Mouse (Mus musculus): ENCODE measurements at regions not wholly inside any gene's neighbourhood (a gene's known extent, or its start where the extent isn't known, plus 50 kb on each side); places are given as distances from the start of the nearest gene placed in this dataset.

GRCm38 (mm10) chr15:36898857-36899523 lies 108.6 kb downstream of the Zfp706 start:
- H3K27me3 ChIP-seq (ENCODE audit: control insufficient read depth, insufficient read depth, low read length), result no peaks in the 10 kb centered on the region
- H3K9ac ChIP-seq (ENCODE audit: low read length), result 0 out of 2 replicates have a peak overlapping the region, but pooled peaks have one; percentile 25
- H3K4me3 ChIP-seq (replicated peaks; ENCODE audit: low read length), result no peak overlapping the region
- H3K36me3 ChIP-seq (ENCODE audit: control insufficient read depth, insufficient read depth, low read length), result no peaks in the 10 kb centered on the region
- no peak overlapping the region for H3K4me2 ChIP-seq (ENCODE audit: low read depth, low read length)
- peaks cover 21% of the 10 kb centered on the region for H3K4me1 ChIP-seq (ENCODE audit: control insufficient read depth, insufficient read depth, low read length)
- peak; percentile 79; the same call in 1 of the 2 replicates for ATAC-seq (ENCODE audit: insufficient read depth, low FRiP score)
- peak overlapping the region; percentile 70 for H3K27ac ChIP-seq (ENCODE audit: low read length)
- no peaks in the 10 kb centered on the region for H3K9me3 ChIP-seq (replicated peaks; ENCODE audit: control insufficient read depth, low read length)
- WGBS, result 56% methylated on average over 11 of the region's 11 CpGs

GRCm38 (mm10) chr15:36898326-36898725 lies 109.2 kb downstream of the Zfp706 start:
- no peaks in the 10 kb centered on the region for H3K27me3 ChIP-seq (ENCODE audit: control insufficient read depth, insufficient read depth, low read length)
- no peaks in the 10 kb centered on the region for H3K36me3 ChIP-seq (ENCODE audit: control insufficient read depth, insufficient read depth, low read length)
- H3K4me1 ChIP-seq (ENCODE audit: control insufficient read depth, insufficient read depth, low read length), result peaks cover 21% of the 10 kb centered on the region
- ATAC-seq (ENCODE audit: insufficient read depth, low FRiP score), result no peak
- no peak overlapping the region for H3K4me3 ChIP-seq (replicated peaks; ENCODE audit: low read length)
- no peaks in the 10 kb centered on the region for H3K9me3 ChIP-seq (replicated peaks; ENCODE audit: control insufficient read depth, low read length)
- 83% methylated on average over 6 of the region's 6 CpGs for WGBS
- no peak overlapping the region; the same call in 1 of the 2 replicates for H3K27ac ChIP-seq (ENCODE audit: low read length)
- H3K4me2 ChIP-seq (ENCODE audit: low read depth, low read length), result no peak overlapping the region
- H3K9ac ChIP-seq (ENCODE audit: low read length), result no peak overlapping the region

GRCm38 (mm10) chr15:36896265-36896664 lies 111.3 kb downstream of the Zfp706 start:
- H3K4me2 ChIP-seq (ENCODE audit: low read depth, low read length), result no peak overlapping the region
- H3K27me3 ChIP-seq (ENCODE audit: control insufficient read depth, insufficient read depth, low read length), result no peaks in the 10 kb centered on the region
- H3K27ac ChIP-seq (ENCODE audit: low read length), result no peak overlapping the region
- no peak overlapping the region for H3K9ac ChIP-seq (ENCODE audit: low read length)
- no peaks in the 10 kb centered on the region for H3K36me3 ChIP-seq (ENCODE audit: control insufficient read depth, insufficient read depth, low read length)
- ATAC-seq (ENCODE audit: insufficient read depth, low FRiP score), result no peak
- peaks cover 20% of the 10 kb centered on the region for H3K4me1 ChIP-seq (ENCODE audit: control insufficient read depth, insufficient read depth, low read length)
- no peak overlapping the region for H3K4me3 ChIP-seq (replicated peaks; ENCODE audit: low read length)
- no peaks in the 10 kb centered on the region for H3K9me3 ChIP-seq (replicated peaks; ENCODE audit: control insufficient read depth, low read length)
- 63% methylated on average over 4 of the region's 4 CpGs for WGBS

GRCm38 (mm10) chr15:36895031-36895430 lies 112.5 kb downstream of the Zfp706 start:
- H3K27ac ChIP-seq (ENCODE audit: low read length), result no peak overlapping the region
- H3K36me3 ChIP-seq (ENCODE audit: control insufficient read depth, insufficient read depth, low read length), result no peaks in the 10 kb centered on the region
- no peak overlapping the region for H3K9ac ChIP-seq (ENCODE audit: low read length)
- no peaks in the 10 kb centered on the region for H3K27me3 ChIP-seq (ENCODE audit: control insufficient read depth, insufficient read depth, low read length)
- H3K9me3 ChIP-seq (replicated peaks; ENCODE audit: control insufficient read depth, low read length), result no peaks in the 10 kb centered on the region
- H3K4me3 ChIP-seq (replicated peaks; ENCODE audit: low read length), result no peak overlapping the region
- peaks cover 8% of the 10 kb centered on the region; the same call in 1 of the 2 replicates for H3K4me1 ChIP-seq (ENCODE audit: control insufficient read depth, insufficient read depth, low read length)
- 87% methylated on average over 4 of the region's 4 CpGs for WGBS
- ATAC-seq (ENCODE audit: insufficient read depth, low FRiP score), result no peak
- H3K4me2 ChIP-seq (ENCODE audit: low read depth, low read length), result no peak overlapping the region

GRCm38 (mm10) chr15:36893407-36893969 lies 114.1 kb downstream of the Zfp706 start:
- Histone ChIP-seq H3K9me3 (replicated peaks; ENCODE audit: control insufficient read depth, low read length) (no peaks in the 10 kb centered on the region), H3K27me3 (ENCODE audit: control insufficient read depth, insufficient read depth, low read length) (no peaks in the 10 kb centered on the region), H3K4me1 (ENCODE audit: control insufficient read depth, insufficient read depth, low read length) (peaks cover 14% of the 10 kb centered on the region), H3K9ac (ENCODE audit: low read length) (no peak overlapping the region), H3K36me3 (ENCODE audit: control insufficient read depth, insufficient read depth, low read length) (no peaks in the 10 kb centered on the region), H3K4me2 (ENCODE audit: low read depth, low read length) (no peak overlapping the region), H3K27ac (ENCODE audit: low read length) (peak overlapping the region; percentile 21; the same call in 1 of the 2 replicates), H3K4me3 (replicated peaks; ENCODE audit: low read length) (no peak overlapping the region)
- ATAC-seq (ENCODE audit: insufficient read depth, low FRiP score), result no peak
- 35% methylated on average over 4 of the region's 4 CpGs for WGBS

GRCm38 (mm10) chr15:36892576-36893205 lies 114.9 kb downstream of the Zfp706 start:
- Histone ChIP-seq H3K4me2 (ENCODE audit: low read depth, low read length) (peak overlapping the region; percentile 20), H3K27me3 (ENCODE audit: control insufficient read depth, insufficient read depth, low read length) (no peaks in the 10 kb centered on the region), H3K4me1 (ENCODE audit: control insufficient read depth, insufficient read depth, low read length) (peaks cover 14% of the 10 kb centered on the region), H3K9me3 (replicated peaks; ENCODE audit: control insufficient read depth, low read length) (no peaks in the 10 kb centered on the region), H3K4me3 (replicated peaks; ENCODE audit: low read length) (no peak overlapping the region), H3K9ac (ENCODE audit: low read length) (peak overlapping the region; percentile 12; the same call in 1 of the 2 replicates), H3K36me3 (ENCODE audit: control insufficient read depth, insufficient read depth, low read length) (no peaks in the 10 kb centered on the region), H3K27ac (ENCODE audit: low read length) (peak overlapping the region; percentile 5; the same call in 1 of the 2 replicates)
- peak; percentile 59; the same call in 1 of the 2 replicates for ATAC-seq (ENCODE audit: insufficient read depth, low FRiP score)
- WGBS, result 16% methylated on average over 15 of the region's 15 CpGs

GRCm38 (mm10) chr15:36891851-36892250 lies 115.7 kb downstream of the Zfp706 start:
- Histone ChIP-seq H3K27ac (ENCODE audit: low read length) (no peak overlapping the region), H3K4me1 (ENCODE audit: control insufficient read depth, insufficient read depth, low read length) (peaks cover 14% of the 10 kb centered on the region), H3K9ac (ENCODE audit: low read length) (no peak overlapping the region), H3K9me3 (replicated peaks; ENCODE audit: control insufficient read depth, low read length) (no peaks in the 10 kb centered on the region), H3K4me3 (replicated peaks; ENCODE audit: low read length) (no peak overlapping the region), H3K4me2 (ENCODE audit: low read depth, low read length) (no peak overlapping the region), H3K36me3 (ENCODE audit: control insufficient read depth, insufficient read depth, low read length) (no peaks in the 10 kb centered on the region), H3K27me3 (ENCODE audit: control insufficient read depth, insufficient read depth, low read length) (no peaks in the 10 kb centered on the region)
- no peak for ATAC-seq (ENCODE audit: insufficient read depth, low FRiP score)
- WGBS, result 40% methylated on average over 12 of the region's 12 CpGs

GRCm38 (mm10) chr15:36891296-36891695 lies 116.3 kb downstream of the Zfp706 start:
- Histone ChIP-seq H3K27ac (ENCODE audit: low read length) (no peak overlapping the region), H3K9ac (ENCODE audit: low read length) (no peak overlapping the region), H3K4me1 (ENCODE audit: control insufficient read depth, insufficient read depth, low read length) (peaks cover 14% of the 10 kb centered on the region), H3K4me2 (ENCODE audit: low read depth, low read length) (no peak overlapping the region), H3K9me3 (replicated peaks; ENCODE audit: control insufficient read depth, low read length) (no peaks in the 10 kb centered on the region), H3K27me3 (ENCODE audit: control insufficient read depth, insufficient read depth, low read length) (no peaks in the 10 kb centered on the region), H3K36me3 (ENCODE audit: control insufficient read depth, insufficient read depth, low read length) (no peaks in the 10 kb centered on the region), H3K4me3 (replicated peaks; ENCODE audit: low read length) (no peak overlapping the region)
- ATAC-seq (ENCODE audit: insufficient read depth, low FRiP score), result no peak
- WGBS, result 70% methylated on average over 1 of the region's 1 CpGs

- 75% methylated on average over 3 of the region's 3 CpGs for WGBS
- ATAC-seq (ENCODE audit: insufficient read depth, low FRiP score), result no peak
- H3K27me3 ChIP-seq (ENCODE audit: control insufficient read depth, insufficient read depth, low read length), result no peaks in the 10 kb centered on the region
- H3K4me3 ChIP-seq (replicated peaks; ENCODE audit: low read length), result no peak overlapping the region
- no peaks in the 10 kb centered on the region for H3K9me3 ChIP-seq (replicated peaks; ENCODE audit: control insufficient read depth, low read length)
- H3K9ac ChIP-seq (ENCODE audit: low read length), result no peak overlapping the region
- no peak overlapping the region for H3K4me2 ChIP-seq (ENCODE audit: low read depth, low read length)
- no peak overlapping the region for H3K27ac ChIP-seq (ENCODE audit: low read length)
- no peaks in the 10 kb centered on the region for H3K36me3 ChIP-seq (ENCODE audit: control insufficient read depth, insufficient read depth, low read length)
- peaks cover 32% of the 10 kb centered on the region for H3K4me1 ChIP-seq (ENCODE audit: control insufficient read depth, insufficient read depth, low read length)
Observed at GRCm38 (mm10) chr15:36889072-36889471, 118.5 kb downstream of the Zfp706 start.
